Mouse (Mus musculus): ENCODE results near the gene Bbs9.

Bbs9 gene

DNA sequence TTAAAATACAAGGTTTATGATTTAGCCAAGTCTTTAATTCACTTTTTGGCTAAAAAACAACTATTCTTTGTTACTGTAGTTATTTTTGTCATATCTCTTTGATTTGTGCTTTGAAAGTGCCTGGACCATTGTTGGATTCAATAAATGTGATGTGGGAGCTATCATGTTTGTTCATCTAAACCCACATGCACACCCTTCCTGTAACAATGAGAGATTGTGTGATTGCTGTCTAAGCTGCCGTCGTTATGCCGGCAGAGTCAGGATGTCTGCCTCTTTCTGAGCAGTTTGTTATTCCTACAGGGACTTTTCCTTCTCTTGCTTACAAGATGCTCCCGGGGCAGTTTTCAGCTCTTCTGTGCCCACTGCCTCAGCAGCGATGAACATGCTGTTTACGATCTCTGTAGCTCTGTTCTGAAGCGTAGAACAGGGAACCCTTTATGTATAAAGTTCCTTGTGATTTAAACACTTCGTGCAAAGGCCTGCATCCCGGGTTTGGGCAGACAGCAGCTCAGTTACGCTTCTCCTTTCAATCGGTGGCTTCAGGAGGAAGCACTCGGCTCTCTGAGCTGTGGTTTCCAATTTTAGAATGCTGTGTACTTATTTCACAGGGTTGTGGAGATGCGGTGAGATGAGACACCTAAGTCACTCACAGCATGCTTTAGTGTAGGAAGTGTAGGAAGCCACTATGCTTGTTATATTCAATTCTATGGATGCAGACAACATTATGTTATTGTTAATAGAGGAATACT, 165.3 kb downstream of the Bbs9 start:
- no peak for DNase-seq

- DNase-seq, result no peak
These were observed 170.4 kb downstream of the Bbs9 start for GRCm38 (mm10) chr9:22645844-22646390.

DNA sequence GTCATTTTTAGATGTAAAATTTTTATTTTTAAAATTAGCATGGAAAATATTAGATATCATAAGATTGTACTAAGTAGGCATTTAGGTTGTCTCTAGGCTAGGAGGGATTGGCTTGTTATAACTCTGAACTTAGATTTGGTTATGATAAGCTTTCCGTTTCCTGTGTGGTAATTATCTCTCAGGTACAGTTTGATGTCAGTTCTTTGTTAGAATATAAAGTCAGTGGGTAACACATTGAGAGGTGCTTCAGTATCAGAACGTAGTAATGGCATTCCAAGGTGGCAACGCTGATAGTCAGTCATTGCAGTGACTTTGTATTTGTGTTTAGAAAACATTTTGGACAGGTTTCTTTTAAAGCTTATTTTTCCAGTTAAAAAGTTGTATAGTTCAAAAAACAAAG, 170.9 kb downstream of the Bbs9 start:
- DNase-seq, result no peak

- DNase-seq, result no peak
These were observed 172.6 kb downstream of the Bbs9 start for GRCm38 (mm10) chr9:22648163-22648562.

DNA sequence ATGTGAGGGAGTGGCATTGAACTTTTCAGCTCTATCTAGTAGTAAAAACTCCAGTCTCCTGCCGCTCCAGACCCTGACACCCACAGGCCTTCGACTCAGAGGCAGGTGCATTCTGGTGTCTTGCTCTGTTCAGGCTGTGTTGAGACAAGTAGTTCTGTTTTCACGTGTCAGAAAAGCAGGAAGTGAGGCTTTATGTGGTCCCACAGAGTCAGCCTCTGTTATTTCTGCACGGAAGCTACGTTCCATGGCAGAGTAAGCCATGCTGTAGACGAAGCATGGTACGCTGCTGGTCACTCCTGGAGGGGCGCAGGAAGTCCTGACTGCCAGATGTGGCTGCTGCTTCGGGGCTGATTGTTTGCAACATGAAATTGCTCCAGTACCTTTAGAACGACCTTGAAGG, 174.1 kb downstream of the Bbs9 start:
- no peak for DNase-seq

GRCm38 (mm10) chr9:22650781-22651180, 175.3 kb downstream of the Bbs9 start:
- DNase-seq, result no peak

- DNase-seq, result no peak
These were observed 176.1 kb downstream of the Bbs9 start for GRCm38 (mm10) chr9:22651619-22652018.

- no peak for DNase-seq
These were observed 179.3 kb downstream of the Bbs9 start for GRCm38 (mm10) chr9:22654726-22655393.

DNA sequence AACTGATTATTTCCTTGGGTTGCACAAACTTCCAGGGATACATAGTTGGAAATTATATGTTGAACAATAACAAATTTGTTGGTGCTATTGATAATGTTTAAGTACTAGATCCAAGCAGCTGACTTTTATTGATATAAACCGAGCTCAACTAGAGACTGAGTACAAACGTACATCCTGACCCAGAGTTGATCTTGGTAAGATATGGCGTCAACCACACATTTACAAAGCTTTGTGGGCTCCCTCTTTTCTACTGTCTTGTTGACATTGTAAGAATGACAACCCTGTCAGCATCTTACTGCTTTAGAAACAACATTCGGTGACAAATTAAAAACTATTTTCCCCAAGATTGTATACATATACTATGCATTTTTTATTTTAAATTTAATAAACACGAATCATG, 181.7 kb downstream of the Bbs9 start:
- no peak for DNase-seq

DNA sequence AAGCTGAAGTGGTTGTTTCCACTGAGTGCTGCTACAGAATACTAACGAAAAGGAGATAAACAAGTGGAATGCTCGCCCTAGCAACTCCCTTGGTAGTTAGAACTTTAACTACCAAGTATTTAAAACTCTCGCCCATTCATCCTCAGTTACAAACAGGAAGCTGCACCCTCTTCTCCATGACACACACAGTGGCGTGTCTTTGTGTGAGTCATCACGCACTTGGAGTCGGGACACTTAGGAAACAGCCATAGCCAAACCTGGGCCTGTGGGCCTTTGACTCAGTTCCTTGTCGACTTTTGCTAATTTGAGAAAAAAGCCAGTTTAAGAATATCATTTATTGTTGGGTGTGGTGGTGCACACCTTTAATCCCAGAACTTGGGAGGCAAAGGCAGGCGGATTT, 189.6 kb downstream of the Bbs9 start:
- no peak for DNase-seq

DNA sequence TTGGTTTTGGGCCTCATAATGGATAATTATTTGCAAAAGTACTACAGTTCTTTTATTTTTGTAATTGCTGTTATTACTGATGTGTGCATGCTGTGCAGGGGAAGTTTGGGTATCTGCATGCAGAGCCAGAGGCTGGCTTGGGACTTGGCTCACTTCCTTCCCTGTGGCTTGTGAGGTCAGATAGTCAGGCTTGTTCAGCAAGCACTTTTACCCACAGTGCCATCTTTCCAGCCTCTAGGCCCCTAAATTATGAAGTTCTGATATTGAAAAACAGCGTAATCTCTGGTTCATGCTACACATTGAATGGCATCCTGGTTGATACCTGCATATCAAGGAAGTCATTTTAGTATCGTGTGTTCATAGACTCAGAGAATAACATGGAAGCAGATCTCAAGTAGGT, 197.4 kb downstream of the Bbs9 start:
- no peak for DNase-seq

DNA sequence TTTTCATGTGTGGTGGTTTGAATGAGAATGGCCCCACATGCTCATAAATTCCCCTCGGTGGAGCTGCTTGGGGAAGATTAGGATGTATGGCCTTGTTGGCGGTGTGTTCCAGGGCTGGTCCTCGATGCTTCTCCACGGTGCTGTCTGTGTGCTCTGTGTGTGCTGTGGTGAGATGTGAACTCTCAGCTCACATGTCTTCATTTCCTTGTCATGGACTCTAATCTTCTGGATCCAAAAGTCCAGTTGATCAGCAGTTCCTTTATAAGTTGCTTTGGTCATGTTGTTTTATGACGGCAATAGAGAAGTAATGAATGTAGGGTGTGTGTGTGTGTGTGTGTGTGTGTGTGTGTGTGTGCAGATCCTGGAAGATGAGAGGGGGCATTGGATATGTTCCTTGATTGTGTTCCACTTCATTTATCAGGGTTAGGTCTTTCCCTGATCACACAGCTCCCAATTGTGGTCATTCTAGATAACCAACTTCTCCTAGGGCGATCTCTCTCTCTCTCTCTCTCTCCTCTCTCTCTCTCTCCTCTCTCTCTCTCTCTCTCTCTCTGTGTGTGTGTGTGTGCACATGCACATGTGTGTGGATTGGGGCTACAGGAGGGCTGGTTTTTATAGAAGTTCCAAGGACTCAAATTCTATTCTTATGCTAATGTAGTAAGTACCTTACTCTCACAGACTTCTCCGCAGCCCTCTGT, 201.8 kb downstream of the Bbs9 start:
- no peak for DNase-seq

DNA sequence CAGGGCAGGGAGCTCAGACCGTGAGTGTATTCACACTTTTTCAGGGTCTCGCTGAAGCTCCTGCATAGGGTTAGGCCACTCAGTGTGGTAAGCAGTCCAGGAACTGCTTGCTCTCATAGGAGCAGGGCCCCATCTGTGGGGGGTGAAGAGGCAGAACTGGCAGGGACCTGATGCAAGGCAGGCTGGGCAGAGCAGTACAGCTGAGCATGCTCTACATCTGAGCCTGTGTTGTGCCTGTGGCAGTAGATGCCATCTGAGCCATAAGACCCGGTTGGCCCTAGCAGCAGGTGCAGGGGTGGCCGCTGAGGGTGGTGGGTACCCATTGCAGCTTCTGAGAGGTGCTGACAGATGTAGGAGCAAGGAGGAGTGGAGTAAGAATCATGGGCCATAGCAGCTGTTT, 202.5 kb downstream of the Bbs9 start:
- no peak for DNase-seq

- DNase-seq, result no peak
These were observed 203.0 kb downstream of the Bbs9 start for GRCm38 (mm10) chr9:22678496-22678895.

- no peak for DNase-seq
These were observed 204.0 kb downstream of the Bbs9 start for GRCm38 (mm10) chr9:22679485-22679884.

GRCm38 (mm10) chr9:22680031-22680430, 204.5 kb downstream of the Bbs9 start:
- DNase-seq, result no peak

- no peak for DNase-seq
These were observed 205.0 kb downstream of the Bbs9 start for GRCm38 (mm10) chr9:22680484-22680883.

DNA sequence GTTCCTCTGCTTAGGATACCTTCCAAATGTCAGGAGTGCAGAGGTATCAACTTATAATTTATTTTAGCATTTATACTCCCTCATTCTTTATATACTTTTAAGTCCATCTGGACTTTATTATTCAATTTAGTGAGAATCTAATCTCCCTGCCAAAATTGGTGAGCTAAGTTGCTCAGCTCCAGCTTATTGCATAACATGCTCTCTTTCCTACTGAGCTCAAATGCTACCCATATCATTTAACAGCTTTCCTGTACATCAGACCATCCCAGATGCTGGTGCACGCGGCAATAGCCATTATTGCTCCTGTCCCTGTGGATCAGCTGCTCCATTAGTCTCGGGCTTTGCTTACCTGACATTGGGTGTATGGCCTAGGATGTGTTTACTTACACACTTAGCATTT, 208.3 kb downstream of the Bbs9 start:
- no peak for DNase-seq

GRCm38 (mm10) chr9:22686765-22687472, 211.4 kb downstream of the Bbs9 start:
- DNase-seq, result no peak

DNA sequence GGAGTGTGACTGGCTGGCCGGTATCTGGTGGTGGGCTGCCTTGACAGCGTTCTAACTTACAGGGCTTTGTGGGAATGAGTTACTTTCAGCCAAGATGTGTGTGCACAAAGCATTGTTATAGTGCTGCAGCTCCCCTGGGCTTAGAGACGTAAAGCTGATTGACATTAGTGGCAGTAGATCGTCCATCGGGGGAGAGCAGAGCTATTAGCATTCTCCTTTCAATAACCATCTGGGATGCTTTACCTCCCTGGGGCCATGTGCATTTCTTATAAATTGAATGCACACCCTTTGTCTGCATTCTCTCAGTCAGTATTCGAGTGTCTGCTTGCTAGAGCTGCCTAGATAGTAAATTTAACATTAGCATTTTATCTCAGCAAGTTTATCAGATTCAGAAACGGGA, 214.7 kb downstream of the Bbs9 start:
- DNase-seq, result no peak

GRCm38 (mm10) chr9:22695392-22695791, 219.9 kb downstream of the Bbs9 start:
- DNase-seq, result no peak

GRCm38 (mm10) chr9:22696809-22697374, 221.4 kb downstream of the Bbs9 start:
- DNase-seq, result no peak

DNA sequence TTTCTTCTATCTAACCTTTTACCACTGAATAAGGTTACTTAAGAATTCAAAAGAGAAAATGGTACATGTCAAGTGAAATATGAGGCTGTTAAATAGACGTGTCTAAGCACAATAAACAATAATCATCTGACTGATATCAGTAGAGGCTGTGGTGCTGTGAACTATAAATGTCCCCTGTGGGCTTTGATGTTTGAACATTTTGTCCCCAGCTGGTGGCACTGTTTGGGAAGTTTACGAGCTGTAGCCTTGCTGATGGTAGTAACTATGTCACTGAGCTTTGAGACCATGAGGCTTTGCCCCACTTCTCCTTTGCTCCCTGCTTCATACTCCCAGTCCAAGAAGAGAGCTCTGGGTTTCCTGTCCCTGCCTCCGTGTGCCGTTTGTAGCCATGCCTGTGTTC, 222.3 kb downstream of the Bbs9 start:
- no peak for DNase-seq

Data from right cerebral cortex, postnatal 14 days (tissue).